Mouse (Mus musculus): ENCODE results near the gene 0610010K14Rik.

GRCm38 (mm10) chr11:70215301-70215700 is 22.4 kb downstream of the 0610010K14Rik start:
- TF ChIP-seq CTCF (IDR thresholded peaks at IDR 0.05; ENCODE audit: borderline replicate concordance, control insufficient read depth, extremely low read depth, insufficient read depth, low read length, poor library complexity), result no peak
- TF ChIP-seq POLR2A (IDR thresholded peaks at IDR 0.05; ENCODE audit: control insufficient read depth, extremely low read depth, insufficient read depth, low read length, poor library complexity), result no peak

Data from thymus, adult 2 months (tissue).